Mouse (Mus musculus): ENCODE measurements at regions not wholly inside any gene's neighbourhood (a gene's known extent, or its start where the extent isn't known, plus 50 kb on each side); places are given as distances from the start of the nearest gene placed in this dataset.

- Histone ChIP-seq H3ac (ENCODE audit: control insufficient read depth, insufficient read length) (no peak overlapping the region), H3K36me3 (ENCODE audit: control insufficient read depth, insufficient read depth) (no peaks in the 10 kb centered on the region)
Measured at GRCm38 (mm10) chr14:110171162-110172117, 583.5 kb downstream of the Slitrk6 start.

DNA sequence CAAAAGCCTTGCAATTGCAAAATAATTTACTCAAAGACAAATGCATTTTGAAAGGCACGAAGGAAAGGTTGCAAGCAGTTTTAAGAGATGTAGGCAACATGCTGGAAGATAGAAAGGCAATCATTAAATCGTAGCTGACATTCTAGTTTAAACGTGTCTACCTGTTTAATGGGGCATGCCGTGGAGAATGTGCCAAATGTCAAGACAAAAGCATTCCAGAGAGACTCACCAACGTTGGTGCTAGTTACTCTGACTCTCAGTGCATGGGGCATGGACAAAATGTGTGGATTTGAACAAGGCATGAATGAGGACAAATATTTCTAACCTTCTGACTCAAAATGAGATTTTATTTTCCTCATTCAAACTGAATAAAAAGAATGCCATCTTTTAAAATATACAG is 586.3 kb downstream of the Slitrk6 start:
- H3ac ChIP-seq (ENCODE audit: control insufficient read depth, insufficient read length) = no peak overlapping the region
- no peak for TF ChIP-seq MYOD1 (IDR thresholded peaks at IDR 0.05; ENCODE audit: control insufficient read depth in 1 of 3, insufficient read length in 2 of 3, low read depth in 2 of 3)
- TF ChIP-seq MAX (IDR thresholded peaks at IDR 0.05; ENCODE audit: low read depth) = no peak
- TF ChIP-seq POLR2A (IDR thresholded peaks at IDR 0.05; ENCODE audit: insufficient read length, low read depth) = no peak
- no peak for TF ChIP-seq REST (IDR thresholded peaks at IDR 0.05; ENCODE audit: insufficient read depth, insufficient read length)
- no peak for TF ChIP-seq POLR2AphosphoS2 (IDR thresholded peaks at IDR 0.05; ENCODE audit: insufficient read length, low read depth)
- TF ChIP-seq E2F4 (IDR thresholded peaks at IDR 0.05; ENCODE audit: insufficient read depth) = no peak
- TF ChIP-seq USF1 (IDR thresholded peaks at IDR 0.05; ENCODE audit: low read depth) = no peak

More at GRCm38 (mm10) chr14:110171162-110172117, 583.5 kb downstream of the Slitrk6 start:
- TF ChIP-seq MYOD1 (IDR thresholded peaks at IDR 0.05; ENCODE audit: control insufficient read depth in 1 of 3, insufficient read length in 2 of 3, low read depth in 2 of 3) = no peak
- TF ChIP-seq MAX (IDR thresholded peaks at IDR 0.05; ENCODE audit: low read depth) = no peak
- no peak for TF ChIP-seq POLR2AphosphoS2 (IDR thresholded peaks at IDR 0.05; ENCODE audit: insufficient read length, low read depth)
- Histone ChIP-seq H3K79me2 (ENCODE audit: control insufficient read depth, insufficient read depth) (no peaks in the 10 kb centered on the region), H3K4me2 (ENCODE audit: low read depth) (no peak overlapping the region), H3K4me3 (no peak overlapping the region), H3K27me3 (ENCODE audit: control insufficient read depth, insufficient read depth, insufficient read length) (no peaks in the 10 kb centered on the region)

DNA sequence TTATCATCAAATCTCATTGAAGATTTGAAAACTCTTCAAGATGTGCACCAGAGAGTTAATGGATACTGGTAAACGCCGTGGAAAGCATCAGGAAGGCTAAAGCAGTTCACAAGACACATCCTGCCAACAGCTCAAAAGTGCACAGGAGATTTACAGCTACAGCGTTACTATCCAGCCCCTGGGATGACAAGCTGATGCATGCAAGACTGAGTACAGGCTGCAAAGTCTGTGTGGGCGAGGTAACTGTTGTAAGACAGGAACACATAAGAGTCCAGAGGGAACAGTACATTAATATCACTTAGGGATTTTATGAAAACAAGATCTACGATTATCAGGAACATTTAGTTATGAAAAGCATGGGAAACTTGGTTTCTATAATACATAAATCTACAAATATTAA is 626.7 kb downstream of the Slitrk6 start:
- no peak for TF ChIP-seq E2F4 (IDR thresholded peaks at IDR 0.05; ENCODE audit: insufficient read depth)
- no peaks in the 10 kb centered on the region for H3K36me3 ChIP-seq (ENCODE audit: control insufficient read depth, insufficient read depth)
- no peaks in the 10 kb centered on the region for H3K27me3 ChIP-seq (ENCODE audit: control insufficient read depth, insufficient read depth, insufficient read length)
- no peak overlapping the region for H3K4me2 ChIP-seq (ENCODE audit: low read depth)
- H3K4me3 ChIP-seq = no peak overlapping the region
- H3ac ChIP-seq (ENCODE audit: control insufficient read depth, insufficient read length) = no peak overlapping the region
- no peaks in the 10 kb centered on the region for H3K79me2 ChIP-seq (ENCODE audit: control insufficient read depth, insufficient read depth)

More for the DNA sequence above, 586.3 kb downstream of the Slitrk6 start:
- Histone ChIP-seq H3K4me3 (no peak overlapping the region), H3K36me3 (ENCODE audit: control insufficient read depth, insufficient read depth) (no peaks in the 10 kb centered on the region), H3K27me3 (ENCODE audit: control insufficient read depth, insufficient read depth, insufficient read length) (no peaks in the 10 kb centered on the region), H3K79me2 (ENCODE audit: control insufficient read depth, insufficient read depth) (no peaks in the 10 kb centered on the region), H3K4me2 (ENCODE audit: low read depth) (no peak overlapping the region)

DNA sequence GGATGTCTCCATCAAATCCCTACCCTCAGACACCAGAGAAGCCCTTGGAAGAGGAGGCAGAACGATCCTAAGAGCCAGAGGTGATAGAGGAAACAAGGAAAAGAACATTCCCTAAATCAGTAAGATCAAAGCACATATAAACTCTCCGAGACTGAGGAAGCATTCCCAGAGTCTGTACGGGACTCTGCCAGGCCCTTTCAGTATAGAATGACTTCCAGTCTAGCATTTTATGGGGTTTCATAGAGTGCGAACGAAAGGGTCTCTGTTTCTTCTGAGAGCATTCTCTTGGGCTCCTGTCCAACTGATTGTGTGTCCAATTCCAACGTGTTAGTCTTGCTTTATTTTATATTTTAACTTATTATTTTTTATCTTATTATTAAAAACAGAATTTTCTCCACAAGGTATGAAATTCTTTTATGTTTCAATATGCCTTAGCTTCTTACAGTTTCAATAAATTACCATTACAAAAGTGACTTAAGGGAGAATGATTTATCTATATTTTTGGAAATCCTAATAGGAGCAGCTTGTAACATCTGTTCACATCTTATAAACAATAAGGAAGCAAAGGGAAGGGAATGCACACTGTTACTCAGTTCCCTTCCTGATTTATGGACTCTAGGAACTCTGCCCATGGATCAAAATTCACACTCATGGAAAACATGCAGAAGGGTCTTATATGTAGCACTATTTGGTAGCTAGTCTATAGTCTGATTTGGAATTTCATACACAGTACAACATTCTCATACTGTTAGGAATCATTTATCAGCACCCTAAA is 628.8 kb downstream of the Slitrk6 start:
- Histone ChIP-seq H3K27me3 (ENCODE audit: control insufficient read depth, insufficient read depth, insufficient read length) (no peaks in the 10 kb centered on the region), H3ac (ENCODE audit: control insufficient read depth, insufficient read length) (no peak overlapping the region), H3K4me2 (ENCODE audit: low read depth) (no peak overlapping the region), H3K36me3 (ENCODE audit: control insufficient read depth, insufficient read depth) (no peaks in the 10 kb centered on the region), H3K4me3 (no peak overlapping the region), H3K79me2 (ENCODE audit: control insufficient read depth, insufficient read depth) (no peaks in the 10 kb centered on the region)
- TF ChIP-seq REST (IDR thresholded peaks at IDR 0.05; ENCODE audit: insufficient read depth, insufficient read length) (no peak), TCF3 (IDR thresholded peaks at IDR 0.05; ENCODE audit: insufficient read length, low read depth) (no peak), POLR2AphosphoS2 (IDR thresholded peaks at IDR 0.05; ENCODE audit: insufficient read length, low read depth) (no peak), MAX (IDR thresholded peaks at IDR 0.05; ENCODE audit: low read depth) (no peak), SRF (IDR thresholded peaks at IDR 0.05; ENCODE audit: control insufficient read depth, insufficient read length, low read depth) (no peak), MYOG (IDR thresholded peaks at IDR 0.05; ENCODE audit: control insufficient read depth in 1 of 3, insufficient read depth in 1 of 3, insufficient read length in 2 of 3, low read depth in 2 of 3) (no peak), CEBPB (IDR thresholded peaks at IDR 0.05; ENCODE audit: insufficient read depth, poor library complexity, severe bottlenecking) (no peak), POLR2A (IDR thresholded peaks at IDR 0.05; ENCODE audit: insufficient read length, low read depth) (no peak), TCF12 (IDR thresholded peaks at IDR 0.05; ENCODE audit: insufficient read depth, poor library complexity, severe bottlenecking) (no peak), USF1 (IDR thresholded peaks at IDR 0.05; ENCODE audit: low read depth) (no peak), MYOD1 (IDR thresholded peaks at IDR 0.05; ENCODE audit: control insufficient read depth in 1 of 3, insufficient read length in 2 of 3, low read depth in 2 of 3) (no peak), E2F4 (IDR thresholded peaks at IDR 0.05; ENCODE audit: insufficient read depth) (no peak)

DNA sequence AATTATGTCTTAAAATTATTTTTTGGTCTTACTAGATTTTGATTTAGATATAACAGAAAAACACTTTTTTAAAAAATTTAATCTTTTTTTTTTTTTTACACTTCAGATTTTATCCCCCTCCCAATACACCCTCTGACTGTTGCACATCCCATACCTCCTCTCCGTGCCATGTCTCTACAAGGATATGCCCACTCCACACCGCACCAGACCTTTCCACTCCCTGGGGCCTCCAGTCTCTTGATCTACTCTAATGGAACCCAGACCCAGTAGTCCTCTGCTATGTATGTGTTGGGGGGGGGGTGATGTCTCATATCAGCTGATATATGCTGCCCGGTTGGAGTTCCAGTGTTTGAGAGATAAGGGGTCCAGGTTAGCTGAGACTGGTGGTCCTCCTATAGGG is 632.2 kb downstream of the Slitrk6 start:
- H3ac ChIP-seq (ENCODE audit: control insufficient read depth, insufficient read length) = no peak overlapping the region
- H3K4me3 ChIP-seq = no peak overlapping the region
- no peak overlapping the region for H3K4me2 ChIP-seq (ENCODE audit: low read depth)
- no peaks in the 10 kb centered on the region for H3K36me3 ChIP-seq (ENCODE audit: control insufficient read depth, insufficient read depth)
- H3K27me3 ChIP-seq (ENCODE audit: control insufficient read depth, insufficient read depth, insufficient read length) = no peaks in the 10 kb centered on the region
- no peak for TF ChIP-seq MYOG (IDR thresholded peaks at IDR 0.05; ENCODE audit: control insufficient read depth in 1 of 3, insufficient read depth in 1 of 3, insufficient read length in 2 of 3, low read depth in 2 of 3)
- TF ChIP-seq E2F4 (IDR thresholded peaks at IDR 0.05; ENCODE audit: insufficient read depth) = no peak
- TF ChIP-seq SRF (IDR thresholded peaks at IDR 0.05; ENCODE audit: control insufficient read depth, insufficient read length, low read depth) = no peak
- TF ChIP-seq CEBPB (IDR thresholded peaks at IDR 0.05; ENCODE audit: insufficient read depth, poor library complexity, severe bottlenecking) = no peak
- TF ChIP-seq USF1 (IDR thresholded peaks at IDR 0.05; ENCODE audit: low read depth) = no peak
- TF ChIP-seq TCF12 (IDR thresholded peaks at IDR 0.05; ENCODE audit: insufficient read depth, poor library complexity, severe bottlenecking) = no peak
- TF ChIP-seq POLR2AphosphoS2 (IDR thresholded peaks at IDR 0.05; ENCODE audit: insufficient read length, low read depth) = no peak
- no peak for TF ChIP-seq REST (IDR thresholded peaks at IDR 0.05; ENCODE audit: insufficient read depth, insufficient read length)
- H3K79me2 ChIP-seq (ENCODE audit: control insufficient read depth, insufficient read depth) = no peaks in the 10 kb centered on the region
